Mouse (Mus musculus): ENCODE measurements around the gene Nsg2. TPM values are rescaled to one million over a fixed set of nuclear protein-coding genes. Genes with fewer than 3 reads are reported as not detected.
"Not testable (repeated sequence)": the region's sequence is repeated elsewhere in the genome, so short reads cannot be mapped to it uniquely, and the experiment has no call there.

Nsg2 gene
- 1 to 10 TPM in 2 of 4 experiments, under 1 TPM in 2; 0.60 to 1.1 (median 0.89) TPM for total RNA-seq (2022)

GRCm38 (mm10) chr11:32000281-32000680 lies at the start of gene Nsg2:
Gene Nsg2 (plus strand): TSS chr11:32000463.
- DNase-seq (ENCODE audit: low spot score), result peak; percentile 37

GRCm38 (mm10) chr11:31960071-31960470 lies 40.2 kb upstream of the Nsg2 start:
- no peak for DNase-seq (ENCODE audit: low spot score)

- DNase-seq (ENCODE audit: low spot score), result no peak
These were observed 36.3 kb upstream of the Nsg2 start for GRCm38 (mm10) chr11:31963993-31964392.

- DNase-seq (ENCODE audit: low spot score), result no peak
These were observed 34.8 kb upstream of the Nsg2 start, which contains the start of gene 4930524B15Rik for GRCm38 (mm10) chr11:31965256-31966134. Gene 4930524B15Rik (plus strand): TSS chr11:31965592.

GRCm38 (mm10) chr11:31974132-31974531 lies 26.1 kb upstream of the Nsg2 start:
- DNase-seq (ENCODE audit: low spot score), result no peak

GRCm38 (mm10) chr11:31974826-31975225 lies 25.4 kb upstream of the Nsg2 start:
- no peak for DNase-seq (ENCODE audit: low spot score)

GRCm38 (mm10) chr11:31975678-31976077 lies 24.6 kb upstream of the Nsg2 start:
- DNase-seq (ENCODE audit: low spot score), result no peak

- DNase-seq (ENCODE audit: low spot score), result no peak
These were observed 24.1 kb upstream of the Nsg2 start for GRCm38 (mm10) chr11:31976137-31976536.

- not testable (repeated sequence) for DNase-seq (ENCODE audit: low spot score)
These were observed 20.2 kb upstream of the Nsg2 start for GRCm38 (mm10) chr11:31980089-31980488.

GRCm38 (mm10) chr11:31981830-31982229 lies 18.4 kb upstream of the Nsg2 start:
- DNase-seq (ENCODE audit: low spot score), result no peak

GRCm38 (mm10) chr11:31982247-31982943 lies 17.9 kb upstream of the Nsg2 start:
- DNase-seq (ENCODE audit: low spot score), result not testable (repeated sequence)

GRCm38 (mm10) chr11:31983249-31983648 lies 17.0 kb upstream of the Nsg2 start:
- no peak for DNase-seq (ENCODE audit: low spot score)

GRCm38 (mm10) chr11:31984786-31985185 lies 15.5 kb upstream of the Nsg2 start:
- DNase-seq (ENCODE audit: low spot score), result no peak

- no peak for DNase-seq (ENCODE audit: low spot score)
These were observed 7.7 kb upstream of the Nsg2 start for GRCm38 (mm10) chr11:31992535-31992934.

- no peak for DNase-seq (ENCODE audit: low spot score)
These were observed 547 bp upstream of the Nsg2 start for GRCm38 (mm10) chr11:31999716-32000115.

- no peak for DNase-seq (ENCODE audit: low spot score)
These were observed 1.1 kb downstream of the Nsg2 start for GRCm38 (mm10) chr11:32001181-32001910.

GRCm38 (mm10) chr11:32002670-32003072 lies 2.4 kb downstream of the Nsg2 start:
- no peak for DNase-seq (ENCODE audit: low spot score)

GRCm38 (mm10) chr11:32008049-32008448 lies 7.8 kb downstream of the Nsg2 start:
- DNase-seq (ENCODE audit: low spot score), result not testable (repeated sequence)

- DNase-seq (ENCODE audit: low spot score), result no peak
These were observed 8.6 kb downstream of the Nsg2 start for GRCm38 (mm10) chr11:32008852-32009251.

- no peak for DNase-seq (ENCODE audit: low spot score)
These were observed 9.8 kb downstream of the Nsg2 start for GRCm38 (mm10) chr11:32009961-32010662.

GRCm38 (mm10) chr11:32010663-32010970 lies 10.4 kb downstream of the Nsg2 start:
- no peak for DNase-seq (ENCODE audit: low spot score)
